Mouse (Mus musculus): ENCODE measurements around the gene Bak1. TPM values are rescaled to one million over a fixed set of nuclear protein-coding genes. Genes with fewer than 3 reads are reported as not detected.

Bak1 gene
- polyA plus RNA-seq, 1 experiment from 2014 or later: 4.0 TPM

DNA sequence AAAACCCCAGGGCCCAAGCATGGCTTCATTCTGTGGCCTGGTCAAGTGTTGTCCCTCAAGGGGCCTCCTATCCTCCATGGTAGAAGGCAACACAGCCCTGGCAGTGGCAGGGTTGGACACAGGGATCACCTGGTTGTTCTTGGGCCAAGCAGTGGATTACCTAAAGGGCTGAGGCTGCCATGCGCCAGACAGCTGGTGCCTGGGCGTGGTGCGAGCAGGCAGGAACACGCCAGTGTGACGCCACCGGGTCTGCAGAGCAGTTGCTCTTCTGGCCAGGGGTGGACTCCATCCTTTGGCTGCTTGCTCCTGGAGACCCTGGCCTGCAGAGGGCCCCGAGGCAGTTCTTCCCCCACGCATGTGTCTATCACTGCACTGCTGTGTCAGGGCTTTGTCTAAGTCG lies 45.0 kb upstream of the Bak1 start:
- no peak overlapping the region for H3K27ac ChIP-seq (ENCODE audit: low read length)
- 69% methylated on average over 6 of the region's 9 CpGs for WGBS
- H3K9me3 ChIP-seq (ENCODE audit: low read length): no peaks in the 10 kb centered on the region
- TF ChIP-seq EP300 (IDR thresholded peaks at IDR 0.05) (no peak), CTCF (IDR thresholded peaks at IDR 0.05) (no peak)
- DNase-seq (ENCODE audit: low spot score) (no peak), ATAC-seq (no peak)
- no peak overlapping the region for H3K4me3 ChIP-seq (ENCODE audit: low read depth, low read length)
- H3K4me1 ChIP-seq (ENCODE audit: insufficient read depth, low read depth, low read length): no peaks in the 10 kb centered on the region
- no peaks in the 10 kb centered on the region for H3K27me3 ChIP-seq (replicated peaks; ENCODE audit: insufficient read depth, low read length)
- H3K36me3 ChIP-seq (ENCODE audit: insufficient read depth, low read length): no peaks in the 10 kb centered on the region
- H3K9ac ChIP-seq (replicated peaks; ENCODE audit: low read depth): no peak overlapping the region
- no peak overlapping the region for H3K4me2 ChIP-seq (replicated peaks; ENCODE audit: low read depth, low read length)

DNA sequence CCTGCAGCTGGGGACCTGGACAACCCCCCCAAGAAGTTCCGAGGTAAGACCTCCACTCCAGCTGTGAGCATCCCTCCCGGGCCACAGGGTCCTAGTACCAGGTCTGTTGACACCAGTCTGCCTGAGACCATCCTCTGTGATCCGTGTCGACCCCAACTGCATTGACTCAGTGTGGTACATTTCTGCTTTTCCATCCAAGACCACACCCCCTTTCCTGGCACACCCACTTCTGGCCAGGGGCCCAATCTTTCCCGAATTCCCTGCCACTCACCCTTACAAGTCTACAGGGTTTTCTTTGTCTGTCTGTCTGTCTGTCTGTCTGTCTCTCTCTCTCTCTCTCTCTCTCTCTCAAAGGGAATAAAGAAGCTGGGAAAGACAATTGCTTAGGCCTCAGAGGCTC lies 44.3 kb upstream of the Bak1 start:
- DNase-seq (ENCODE audit: low spot score): no peak
- Histone ChIP-seq H3K27me3 (replicated peaks; ENCODE audit: insufficient read depth, low read length) (no peaks in the 10 kb centered on the region), H3K4me2 (replicated peaks; ENCODE audit: low read depth, low read length) (no peak overlapping the region), H3K27ac (ENCODE audit: low read length) (no peak overlapping the region), H3K36me3 (ENCODE audit: insufficient read depth, low read length) (no peaks in the 10 kb centered on the region), H3K9me3 (ENCODE audit: low read length) (no peaks in the 10 kb centered on the region), H3K4me1 (ENCODE audit: insufficient read depth, low read depth, low read length) (no peaks in the 10 kb centered on the region), H3K9ac (replicated peaks; ENCODE audit: low read depth) (no peak overlapping the region), H3K4me3 (ENCODE audit: low read depth, low read length) (no peak overlapping the region)
- TF ChIP-seq EP300 (IDR thresholded peaks at IDR 0.05) (no peak), CTCF (IDR thresholded peaks at IDR 0.05) (no peak)
- ATAC-seq: no peak
- 65% methylated on average over 5 of the region's 5 CpGs for WGBS

DNA sequence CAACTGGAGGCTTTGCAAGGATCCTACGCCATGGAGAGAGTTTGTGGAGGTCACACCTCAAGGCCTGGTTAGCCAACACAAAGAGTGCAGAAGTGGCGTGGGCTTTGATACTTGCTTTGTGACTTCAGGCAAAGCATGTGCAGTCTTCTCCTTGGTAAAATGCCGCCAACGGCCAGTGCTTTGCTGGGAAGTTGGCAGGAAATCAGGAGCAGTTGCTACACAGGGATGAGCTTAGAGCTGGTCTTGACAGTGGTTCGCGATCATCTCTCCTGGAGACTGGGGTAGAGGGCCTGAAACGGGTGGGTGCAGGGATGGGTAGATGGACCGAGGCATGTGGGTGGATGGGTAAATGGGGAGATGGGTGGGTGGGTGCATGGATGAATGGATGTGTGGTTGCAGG lies 43.6 kb upstream of the Bak1 start:
- Histone ChIP-seq H3K4me1 (ENCODE audit: insufficient read depth, low read depth, low read length) (no peaks in the 10 kb centered on the region), H3K27ac (ENCODE audit: low read length) (no peak overlapping the region), H3K4me2 (replicated peaks; ENCODE audit: low read depth, low read length) (no peak overlapping the region), H3K4me3 (ENCODE audit: low read depth, low read length) (no peak overlapping the region), H3K9ac (replicated peaks; ENCODE audit: low read depth) (no peak overlapping the region), H3K9me3 (ENCODE audit: low read length) (no peaks in the 10 kb centered on the region), H3K36me3 (ENCODE audit: insufficient read depth, low read length) (no peaks in the 10 kb centered on the region), H3K27me3 (replicated peaks; ENCODE audit: insufficient read depth, low read length) (no peaks in the 10 kb centered on the region)
- ATAC-seq (no peak), DNase-seq (ENCODE audit: low spot score) (no peak)
- TF ChIP-seq CTCF (IDR thresholded peaks at IDR 0.05) (no peak), EP300 (IDR thresholded peaks at IDR 0.05) (no peak)
- 92% methylated on average over 8 of the region's 8 CpGs for WGBS

DNA sequence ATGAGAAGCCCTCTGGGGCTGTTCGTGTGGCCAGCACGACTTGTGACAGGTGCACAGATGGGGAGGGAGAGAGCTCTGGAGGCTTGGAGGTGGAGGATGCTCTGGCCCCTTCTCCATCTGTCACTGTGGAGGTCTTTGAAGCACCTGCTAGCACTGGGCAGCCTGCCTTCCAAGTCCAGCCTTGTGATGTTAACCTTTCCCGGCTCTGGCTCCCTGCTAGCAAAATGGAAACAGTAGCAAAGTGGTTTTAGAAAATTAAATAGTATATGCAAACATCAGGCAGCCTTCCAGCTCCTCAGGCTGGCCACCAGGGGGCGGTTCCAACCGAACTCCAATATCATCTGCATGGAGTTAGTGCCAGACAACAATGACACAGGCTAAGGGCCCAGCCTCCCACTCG lies 42.8 kb upstream of the Bak1 start:
- no peak for ATAC-seq
- H3K27ac ChIP-seq (ENCODE audit: low read length): no peak overlapping the region
- H3K4me2 ChIP-seq (replicated peaks; ENCODE audit: low read depth, low read length): no peak overlapping the region
- no peaks in the 10 kb centered on the region for H3K36me3 ChIP-seq (ENCODE audit: insufficient read depth, low read length)
- DNase-seq (ENCODE audit: low spot score): peak; percentile 41
- no peaks in the 10 kb centered on the region for H3K27me3 ChIP-seq (replicated peaks; ENCODE audit: insufficient read depth, low read length)
- no peak overlapping the region for H3K4me3 ChIP-seq (ENCODE audit: low read depth, low read length)
- no peak for TF ChIP-seq EP300 (IDR thresholded peaks at IDR 0.05)
- peak; percentile 74 for TF ChIP-seq CTCF (IDR thresholded peaks at IDR 0.05)
- H3K9ac ChIP-seq (replicated peaks; ENCODE audit: low read depth): no peak overlapping the region
- no peaks in the 10 kb centered on the region for H3K4me1 ChIP-seq (ENCODE audit: insufficient read depth, low read depth, low read length)
- no peaks in the 10 kb centered on the region for H3K9me3 ChIP-seq (ENCODE audit: low read length)
- 36% methylated on average over 6 of the region's 6 CpGs for WGBS

DNA sequence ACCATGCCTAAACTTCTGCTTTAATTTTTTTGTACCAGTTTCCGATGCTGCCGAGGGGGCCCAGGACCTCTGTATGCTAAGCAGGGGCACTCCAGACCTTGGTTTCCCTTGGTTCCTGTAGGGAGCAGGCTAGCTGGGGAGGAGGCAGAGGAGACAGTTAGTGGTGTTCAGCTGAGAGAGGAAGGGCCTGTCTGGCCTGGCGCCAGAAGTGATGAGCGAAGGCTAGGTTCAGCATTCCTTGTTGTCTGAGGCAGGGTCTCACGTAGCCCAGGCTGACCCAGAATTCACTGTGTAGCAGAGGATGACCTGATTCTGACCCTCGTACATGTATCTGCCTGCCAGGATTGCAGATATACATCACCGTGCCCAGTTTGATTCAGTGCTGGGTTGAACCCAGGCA lies 42.1 kb upstream of the Bak1 start:
- H3K27ac ChIP-seq (ENCODE audit: low read length): no peak overlapping the region
- H3K36me3 ChIP-seq (ENCODE audit: insufficient read depth, low read length): no peaks in the 10 kb centered on the region
- H3K4me1 ChIP-seq (ENCODE audit: insufficient read depth, low read depth, low read length): no peaks in the 10 kb centered on the region
- H3K9me3 ChIP-seq (ENCODE audit: low read length): no peaks in the 10 kb centered on the region
- H3K4me2 ChIP-seq (replicated peaks; ENCODE audit: low read depth, low read length): no peak overlapping the region
- H3K27me3 ChIP-seq (replicated peaks; ENCODE audit: insufficient read depth, low read length): no peaks in the 10 kb centered on the region
- no peak for DNase-seq (ENCODE audit: low spot score)
- no peak overlapping the region for H3K4me3 ChIP-seq (ENCODE audit: low read depth, low read length)
- no peak overlapping the region for H3K9ac ChIP-seq (replicated peaks; ENCODE audit: low read depth)
- WGBS: 89% methylated on average over 7 of the region's 7 CpGs
- no peak for TF ChIP-seq CTCF (IDR thresholded peaks at IDR 0.05)
- TF ChIP-seq EP300 (IDR thresholded peaks at IDR 0.05): no peak
- ATAC-seq: no peak

DNA sequence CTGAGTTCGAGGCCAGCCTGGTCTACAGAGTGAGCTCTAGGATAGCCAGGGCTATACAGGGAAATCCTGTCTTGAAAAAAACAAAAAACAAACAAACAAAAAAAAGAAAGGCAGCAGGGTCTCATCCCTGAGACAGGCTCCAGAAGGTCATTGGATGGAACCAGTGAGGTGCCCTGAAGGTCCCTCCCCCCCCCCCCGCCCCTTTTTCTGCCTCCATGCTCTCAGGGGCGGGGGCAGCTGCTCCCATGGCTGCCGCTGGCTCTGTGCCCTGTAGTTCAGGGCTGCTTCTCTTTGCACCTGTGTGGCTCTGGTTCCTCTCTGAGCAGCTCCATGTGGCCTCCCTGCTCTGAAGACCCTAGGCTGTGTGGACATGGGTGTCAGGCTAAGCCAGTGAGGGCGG lies 40.3 kb upstream of the Bak1 start:
- ATAC-seq (no peak), DNase-seq (ENCODE audit: low spot score) (no peak)
- no peak overlapping the region for H3K4me3 ChIP-seq (ENCODE audit: low read depth, low read length)
- H3K27ac ChIP-seq (ENCODE audit: low read length): no peak overlapping the region
- no peaks in the 10 kb centered on the region for H3K27me3 ChIP-seq (replicated peaks; ENCODE audit: insufficient read depth, low read length)
- TF ChIP-seq EP300 (IDR thresholded peaks at IDR 0.05): no peak
- no peak for TF ChIP-seq CTCF (IDR thresholded peaks at IDR 0.05)
- 85% methylated on average over 4 of the region's 5 CpGs for WGBS
- H3K36me3 ChIP-seq (ENCODE audit: insufficient read depth, low read length): no peaks in the 10 kb centered on the region
- H3K4me2 ChIP-seq (replicated peaks; ENCODE audit: low read depth, low read length): no peak overlapping the region
- no peak overlapping the region for H3K9ac ChIP-seq (replicated peaks; ENCODE audit: low read depth)
- H3K9me3 ChIP-seq (ENCODE audit: low read length): no peaks in the 10 kb centered on the region
- no peaks in the 10 kb centered on the region for H3K4me1 ChIP-seq (ENCODE audit: insufficient read depth, low read depth, low read length)

DNA sequence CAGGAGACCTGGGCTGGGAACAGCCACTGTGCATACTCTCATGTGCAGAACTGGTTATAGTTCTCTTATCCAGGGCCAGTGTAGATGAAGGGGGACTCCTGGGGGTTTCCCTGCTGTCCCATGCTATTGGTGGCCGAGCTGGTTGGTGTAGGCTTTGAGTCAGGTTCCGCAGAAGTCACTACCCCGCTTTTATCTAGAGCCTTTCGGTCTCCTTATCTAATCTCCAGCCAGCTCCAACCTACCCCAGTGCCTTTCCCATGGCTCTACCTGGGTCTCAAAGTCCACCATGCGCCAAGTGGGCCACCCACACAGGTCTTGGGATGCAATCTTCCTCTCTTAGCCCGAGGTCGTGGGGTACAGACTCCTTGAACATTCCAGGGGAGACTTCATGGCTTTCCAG lies 37.3 kb upstream of the Bak1 start:
- DNase-seq (ENCODE audit: low spot score) (no peak), ATAC-seq (no peak)
- no peak overlapping the region for H3K4me2 ChIP-seq (replicated peaks; ENCODE audit: low read depth, low read length)
- no peak overlapping the region for H3K9ac ChIP-seq (replicated peaks; ENCODE audit: low read depth)
- H3K9me3 ChIP-seq (ENCODE audit: low read length): no peaks in the 10 kb centered on the region
- no peak overlapping the region for H3K27ac ChIP-seq (ENCODE audit: low read length)
- no peak for TF ChIP-seq CTCF (IDR thresholded peaks at IDR 0.05)
- TF ChIP-seq EP300 (IDR thresholded peaks at IDR 0.05): no peak
- 55% methylated on average over 7 of the region's 7 CpGs for WGBS
- H3K4me3 ChIP-seq (ENCODE audit: low read depth, low read length): no peak overlapping the region
- no peaks in the 10 kb centered on the region for H3K36me3 ChIP-seq (ENCODE audit: insufficient read depth, low read length)
- H3K4me1 ChIP-seq (ENCODE audit: insufficient read depth, low read depth, low read length): no peaks in the 10 kb centered on the region
- H3K27me3 ChIP-seq (replicated peaks; ENCODE audit: insufficient read depth, low read length): no peaks in the 10 kb centered on the region
